Mouse (Mus musculus) kidney, embryonic 15.5 days (tissue): ENCODE data around the gene Doc2g. TPM values are rescaled to one million over a fixed set of nuclear protein-coding genes. Genes with fewer than 3 reads are reported as not detected.

Experiments
- ATAC-seq: fragments of 200-750 bp; cut with Nextera tagmentation; replicated peaks from 2 replicates; pipeline ENCODE4 v1.8.0; 2017; ENCODE audit warnings: moderate TSS enrichment; ENCODE audit not compliant: low FRiP score
- H3K27ac ChIP-seq: fragments of 300-500 bp; sonication (generic); 2 replicates; pipeline ENCODE4 v1.5.1; 2015; ENCODE audit warnings: mild to moderate bottlenecking, inconsistent platforms
- H3K27me3 ChIP-seq: fragments of 300-500 bp; sonication (generic); 2 replicates; pipeline ENCODE4 v1.6.1; 2015; ENCODE audit warnings: inconsistent platforms
- H3K36me3 ChIP-seq: fragments of 300-500 bp; sonication (generic); 2 replicates; pipeline ENCODE4 v1.6.1; 2015; ENCODE audit warnings: inconsistent platforms
- H3K4me1 ChIP-seq: fragments of 300-500 bp; sonication (generic); 2 replicates; pipeline ENCODE4 v1.6.1; 2015; ENCODE audit warnings: inconsistent platforms
- H3K4me2 ChIP-seq: fragments of 300-500 bp; sonication (generic); 2 replicates; pipeline ENCODE4 v1.6.1; 2015; ENCODE audit warnings: moderate library complexity, mild to moderate bottlenecking, inconsistent platforms
- H3K4me3 ChIP-seq: fragments of 300-500 bp; sonication (generic); replicated peaks from 2 replicates; pipeline ENCODE4 v1.5.1; 2015; ENCODE audit warnings: mild to moderate bottlenecking, inconsistent platforms
- H3K9ac ChIP-seq: fragments of 300-500 bp; sonication (generic); 2 replicates; pipeline ENCODE4 v1.6.1; 2015; ENCODE audit warnings: mild to moderate bottlenecking, inconsistent platforms
- H3K9me3 ChIP-seq: fragments of 300-500 bp; sonication (generic); replicated peaks from 2 replicates; pipeline ENCODE4 v1.6.1; 2016; ENCODE audit warnings: inconsistent platforms
- WGBS: fragments of 180-500 bp; shearing (Covaris S2); methylation state at CpG from one replicate; pipeline ENCODE4 v1.1.7; 2015; ENCODE audit warnings: mixed read lengths; 5-methylcytosine and 5-hydroxymethylcytosine counted together
- polyA plus RNA-seq: library from polyadenylated mRNA; unstranded; fragments of >200 nt; fragmentation: Nextera tagmentation; extraction: Ambion mirVana; gene quantifications from 2 replicates; pipeline ENCODE4 v1.2.1, GENCODE M21; 2015

The Doc2g gene
- polyA plus RNA-seq, 1 experiment from 2014 or later = 5.1 TPM

DNA sequence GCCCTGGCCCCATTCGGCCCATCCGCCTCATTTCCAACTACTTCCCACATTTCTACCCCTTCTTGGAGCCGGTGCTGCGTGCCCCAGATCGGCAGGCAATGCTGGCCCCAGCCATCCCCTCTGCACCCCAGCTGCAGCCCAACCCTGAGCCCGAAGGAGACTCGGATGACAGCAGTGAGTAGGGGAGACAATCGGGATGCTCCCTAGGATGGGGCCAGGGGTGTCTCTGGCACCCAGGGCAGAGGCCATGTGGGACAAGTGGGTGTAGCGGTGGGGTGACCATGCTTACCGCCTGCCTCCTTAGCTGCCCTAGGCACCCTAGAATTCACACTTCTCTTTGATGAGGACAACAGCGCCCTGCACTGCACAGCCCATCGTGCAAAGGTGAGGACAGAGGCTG lies 528 bp downstream of the Doc2g start:
- Histone ChIP-seq H3K4me1 (peaks cover 27% of the 10 kb centered on the region), H3K27ac (no peak overlapping the region), H3K4me3 (no peak overlapping the region), H3K9me3 (no peaks in the 10 kb centered on the region), H3K4me2 (no peak overlapping the region), H3K27me3 (no peaks in the 10 kb centered on the region), H3K36me3 (peaks cover 40% of the 10 kb centered on the region), H3K9ac (no peak overlapping the region)
- 77% methylated on average over 12 of the region's 12 CpGs for WGBS
- ATAC-seq = no peak

DNA sequence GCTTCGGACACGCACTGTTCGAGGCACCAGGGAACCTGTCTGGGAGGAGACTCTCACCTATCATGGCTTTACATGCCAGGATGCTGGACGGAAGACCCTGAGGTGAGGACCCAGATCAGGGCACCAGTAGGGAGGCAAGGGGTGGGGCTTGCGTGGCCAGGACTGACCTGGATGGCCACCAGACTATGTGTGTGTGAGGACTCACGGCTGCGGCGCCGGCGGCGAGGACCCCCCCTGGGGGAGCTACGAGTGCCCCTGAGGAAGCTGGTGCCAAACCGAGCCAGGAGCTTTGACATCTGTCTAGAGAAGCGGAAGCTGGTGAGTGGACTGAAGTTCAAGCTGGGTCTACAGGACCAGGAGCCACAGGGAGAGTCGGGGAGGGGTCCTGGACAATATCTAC lies 1.2 kb downstream of the Doc2g start:
- peaks cover 21% of the 10 kb centered on the region for H3K4me1 ChIP-seq
- H3K36me3 ChIP-seq = peaks cover 47% of the 10 kb centered on the region
- ATAC-seq = no peak
- H3K27me3 ChIP-seq = no peaks in the 10 kb centered on the region
- no peak overlapping the region for H3K4me3 ChIP-seq
- H3K27ac ChIP-seq = no peak overlapping the region
- H3K4me2 ChIP-seq = no peak overlapping the region
- WGBS = 85% methylated on average over 15 of the region's 15 CpGs
- no peaks in the 10 kb centered on the region for H3K9me3 ChIP-seq
- no peak overlapping the region for H3K9ac ChIP-seq

DNA sequence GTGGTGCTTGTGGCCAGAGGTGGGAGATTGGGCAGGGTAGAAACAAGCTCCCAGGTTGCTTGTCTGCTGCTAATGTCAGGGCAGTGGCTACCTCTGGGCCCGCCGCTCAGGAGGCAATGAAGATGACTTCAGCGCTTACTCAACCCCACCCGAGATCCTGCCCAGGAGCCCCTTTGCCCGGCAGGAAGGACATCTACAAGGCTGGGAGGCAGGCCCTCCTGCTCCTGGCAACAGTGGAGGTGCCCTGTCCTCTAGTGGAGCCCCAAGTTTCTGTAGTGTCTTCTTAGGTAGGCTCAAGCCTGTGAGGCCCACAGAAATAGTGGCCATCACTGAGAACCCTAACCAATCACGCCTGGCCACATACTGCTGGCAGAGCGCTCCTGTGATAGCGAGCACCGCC lies 2.0 kb downstream of the Doc2g start:
- Histone ChIP-seq H3K9ac (no peak overlapping the region), H3K4me2 (no peak overlapping the region), H3K36me3 (peaks cover 54% of the 10 kb centered on the region), H3K4me1 (peaks cover 15% of the 10 kb centered on the region), H3K9me3 (no peaks in the 10 kb centered on the region), H3K4me3 (no peak overlapping the region), H3K27ac (no peak overlapping the region), H3K27me3 (no peaks in the 10 kb centered on the region)
- ATAC-seq = no peak
- 89% methylated on average over 9 of the region's 9 CpGs for WGBS

DNA sequence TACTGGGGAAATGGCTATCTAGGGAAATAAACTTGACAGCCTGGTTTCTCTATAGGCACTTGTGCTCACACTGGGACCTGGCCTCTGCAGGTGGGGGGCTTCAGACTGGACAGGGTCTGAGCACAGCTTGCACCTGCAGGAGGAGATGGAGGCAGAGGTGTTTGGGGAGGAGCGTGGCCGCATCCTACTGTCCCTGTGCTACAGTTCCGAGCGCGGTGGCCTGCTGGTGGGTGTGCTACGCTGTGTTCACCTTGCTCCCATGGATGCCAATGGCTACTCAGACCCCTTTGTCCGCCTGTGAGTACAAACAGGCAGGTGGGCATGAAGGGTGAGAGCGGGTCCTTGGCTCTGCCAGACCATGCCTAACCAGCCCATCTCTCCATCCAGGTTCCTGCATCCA lies 2.9 kb downstream of the Doc2g start:
- Histone ChIP-seq H3K4me1 (peaks cover 14% of the 10 kb centered on the region), H3K36me3 (peaks cover 61% of the 10 kb centered on the region), H3K9me3 (no peaks in the 10 kb centered on the region), H3K9ac (no peak overlapping the region), H3K4me3 (no peak overlapping the region), H3K27me3 (no peaks in the 10 kb centered on the region), H3K27ac (no peak overlapping the region), H3K4me2 (no peak overlapping the region)
- WGBS = 96% methylated on average over 8 of the region's 8 CpGs
- no peak for ATAC-seq

DNA sequence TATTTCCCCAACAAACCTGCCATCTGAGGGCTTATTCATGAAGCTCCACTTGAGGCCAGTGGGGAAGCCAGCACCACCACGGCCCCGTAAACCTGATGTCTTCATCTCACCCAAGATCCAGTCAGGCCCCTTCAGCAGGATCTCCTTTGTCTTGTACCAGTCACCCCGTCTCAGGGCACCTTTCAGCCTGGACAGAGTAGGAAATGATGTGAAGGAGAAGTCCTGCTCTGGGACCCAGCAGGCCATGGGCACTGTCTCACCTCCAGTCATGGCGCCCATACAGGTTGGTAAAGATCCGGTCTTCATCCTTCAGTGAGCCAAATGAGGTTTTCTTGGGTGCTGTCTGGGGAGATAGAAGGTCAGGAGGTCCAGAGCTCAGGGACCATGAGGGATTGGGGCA lies 8.0 kb downstream of the Doc2g start:
- 90% methylated on average over 5 of the region's 5 CpGs for WGBS
- peaks cover 48% of the 10 kb centered on the region for H3K36me3 ChIP-seq

DNA sequence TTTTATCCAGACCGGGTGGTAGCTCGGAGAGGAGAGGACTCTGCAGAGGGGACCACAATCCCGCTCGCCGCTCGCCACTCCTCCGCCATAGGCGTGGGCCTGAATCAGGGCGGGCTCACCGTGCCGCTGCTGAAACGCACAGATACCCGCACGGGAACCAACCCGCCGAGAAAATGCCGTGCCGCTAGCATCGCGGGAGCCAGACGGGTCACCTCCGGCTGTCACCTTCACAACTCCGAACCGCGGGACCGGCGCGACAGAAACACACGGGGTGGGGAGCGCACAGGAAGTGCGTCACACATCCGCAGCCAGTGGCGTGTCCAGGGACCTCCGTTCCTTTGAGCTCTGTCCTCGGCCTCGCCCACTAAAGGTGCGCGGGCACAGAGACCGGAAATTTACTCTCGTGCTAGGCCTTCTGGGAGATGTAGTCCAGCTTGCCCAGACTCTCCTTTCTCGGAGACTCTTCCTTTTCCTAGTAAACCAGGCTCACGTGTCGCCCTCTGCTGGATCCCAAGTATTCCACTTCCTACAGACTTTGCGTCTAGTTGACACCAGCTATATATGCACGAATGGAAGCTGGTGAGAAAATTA lies 9.4 kb downstream of the Doc2g start, which contains the start of gene Ndufv1:
Ndufv1 (minus strand) TSS at position 375 of the 591 bp plus-strand sequence.
- Histone ChIP-seq H3K27ac (peak within 1 kb of the TSS; percentile 77), H3K36me3 (peaks cover 34% of the 10 kb centered on the region), H3K27me3 (no peaks in the 10 kb centered on the region), H3K4me3 (peak within 1 kb of the TSS; percentile 86), H3K9me3 (no peaks in the 10 kb centered on the region), H3K4me1 (peaks cover 20% of the 10 kb centered on the region), H3K4me2 (peak within 1 kb of the TSS; percentile 61), H3K9ac (peak within 1 kb of the TSS; percentile 77)
- ATAC-seq = peak; percentile 99
- under 1% methylated on average over 45 of the region's 45 CpGs for WGBS

More for the DNA sequence above, 8.0 kb downstream of the Doc2g start:
- no peak overlapping the region for H3K4me3 ChIP-seq
- no peaks in the 10 kb centered on the region for H3K9me3 ChIP-seq
- H3K4me1 ChIP-seq = peaks cover 20% of the 10 kb centered on the region
- no peak overlapping the region for H3K9ac ChIP-seq
- H3K27ac ChIP-seq = no peak overlapping the region
- no peak overlapping the region; the same call in 1 of the 2 replicates for H3K4me2 ChIP-seq
- no peak for ATAC-seq
- H3K27me3 ChIP-seq = no peaks in the 10 kb centered on the region

DNA sequence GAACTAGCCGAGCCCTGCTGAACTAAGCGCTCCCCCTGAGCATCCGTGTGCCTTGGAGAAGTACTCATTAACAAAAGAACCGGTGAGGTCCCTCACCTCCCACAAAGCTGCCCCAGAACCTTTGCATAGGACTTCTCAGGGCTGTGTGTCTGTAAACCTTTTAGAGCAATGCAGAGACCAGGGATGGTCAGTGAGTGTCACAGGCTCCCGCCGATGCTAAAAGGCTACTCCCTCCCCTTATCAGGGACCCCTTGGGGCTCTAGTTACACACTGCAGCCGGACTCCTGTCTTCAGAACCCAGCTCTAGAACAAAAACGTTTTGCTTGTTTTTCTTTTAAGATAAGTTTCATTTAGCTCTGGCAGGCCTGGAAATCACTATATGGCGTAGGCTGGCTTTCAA lies 10.0 kb downstream of the Doc2g start:
- peak overlapping the region; percentile 86 for H3K4me3 ChIP-seq
- no peaks in the 10 kb centered on the region for H3K9me3 ChIP-seq
- H3K4me1 ChIP-seq = peaks cover 20% of the 10 kb centered on the region
- ATAC-seq = no peak; the same call in 1 of the 2 replicates
- peak overlapping the region; percentile 61 for H3K4me2 ChIP-seq
- no peak overlapping the region; the same call in 1 of the 2 replicates for H3K27ac ChIP-seq
- peaks cover 28% of the 10 kb centered on the region for H3K36me3 ChIP-seq
- H3K27me3 ChIP-seq = no peaks in the 10 kb centered on the region
- H3K9ac ChIP-seq = peak overlapping the region; percentile 45
- whole genome bisulfite sequencing = 13% methylated on average over 9 of the region's 9 CpGs

DNA sequence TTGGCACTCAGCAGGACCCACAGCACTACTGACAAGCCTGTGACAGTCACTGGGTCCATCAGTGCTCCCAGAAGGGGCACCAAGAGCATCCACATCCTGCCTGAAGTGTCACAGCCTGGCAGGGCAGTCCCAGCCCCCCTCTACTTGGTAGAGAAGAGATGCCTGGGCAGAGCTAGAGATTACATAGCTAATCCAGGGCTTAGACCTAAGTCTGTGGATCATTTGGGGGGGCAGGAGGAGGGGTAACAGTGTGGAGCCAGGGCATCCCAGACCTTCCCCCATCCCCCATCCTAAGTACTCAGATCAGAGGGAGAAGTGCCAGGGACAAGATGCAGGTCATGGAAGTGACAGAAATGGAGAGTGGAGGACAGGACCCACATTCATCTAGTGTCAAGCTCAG lies 11.7 kb downstream of the Doc2g start:
- Histone ChIP-seq H3K4me1 (peaks cover 32% of the 10 kb centered on the region), H3K4me3 (no peak overlapping the region), H3K9me3 (no peaks in the 10 kb centered on the region), H3K9ac (no peak overlapping the region), H3K36me3 (peaks cover 11% of the 10 kb centered on the region), H3K4me2 (no peak overlapping the region), H3K27ac (no peak overlapping the region), H3K27me3 (no peaks in the 10 kb centered on the region)
- no peak for ATAC-seq

DNA sequence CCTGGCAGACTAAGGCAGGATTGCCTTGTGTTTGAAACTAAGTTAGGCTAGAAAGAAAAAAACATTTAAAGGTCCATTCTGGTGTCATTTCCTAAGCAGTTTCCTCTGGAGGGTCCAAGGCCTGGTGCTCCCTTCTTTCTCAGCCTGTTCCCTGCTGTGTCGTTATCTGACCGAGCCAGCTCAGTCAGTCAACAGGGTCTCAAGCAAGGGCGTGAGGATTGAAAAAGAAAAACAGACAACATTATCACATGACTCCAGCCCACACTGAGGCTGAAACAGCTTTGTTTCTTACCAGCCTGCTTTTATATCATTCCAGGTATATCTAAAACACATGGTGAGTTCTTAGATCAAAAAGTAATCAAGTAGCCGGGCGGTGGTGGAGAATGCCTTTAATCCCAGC lies 12.5 kb downstream of the Doc2g start:
- Histone ChIP-seq H3K9ac (no peak overlapping the region), H3K4me1 (peaks cover 32% of the 10 kb centered on the region), H3K4me2 (no peak overlapping the region), H3K27ac (no peak overlapping the region), H3K36me3 (peaks cover 3% of the 10 kb centered on the region; the same call in 1 of the 2 replicates), H3K27me3 (no peaks in the 10 kb centered on the region), H3K4me3 (no peak overlapping the region), H3K9me3 (no peaks in the 10 kb centered on the region)
- 71% methylated on average over 5 of the region's 5 CpGs for WGBS
- ATAC-seq = no peak

DNA sequence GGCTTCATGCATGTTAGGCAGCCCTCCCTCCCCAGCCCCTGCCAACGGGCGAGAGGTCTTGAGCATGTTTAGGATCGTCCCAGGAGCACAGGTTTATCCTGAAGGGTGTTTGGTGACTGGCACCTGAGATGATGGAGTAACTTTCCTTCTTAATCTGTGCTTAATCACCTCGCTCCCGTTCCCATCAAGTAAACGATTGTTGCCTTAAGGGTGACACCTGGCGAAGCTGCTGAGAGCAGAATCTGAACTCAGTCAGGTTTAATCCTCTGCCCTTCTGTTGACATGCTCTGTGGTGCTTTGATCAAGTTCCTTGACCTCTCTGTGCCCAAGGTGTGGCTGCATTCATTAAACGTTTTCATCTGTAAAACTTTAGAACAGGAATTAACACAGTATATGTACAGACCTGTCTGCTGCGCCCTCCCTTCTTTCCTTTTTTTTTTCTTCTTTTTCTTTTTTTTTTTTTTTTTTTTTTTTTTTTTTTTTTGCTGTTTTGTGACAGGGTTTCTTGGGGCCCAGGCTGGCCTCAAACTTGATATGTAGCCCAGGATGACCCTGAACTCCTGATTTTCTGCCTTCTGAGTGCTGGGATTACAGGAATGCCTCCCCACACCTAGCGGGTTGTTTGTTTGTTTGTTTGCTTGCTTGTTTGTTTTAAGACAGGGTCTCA lies 14.9 kb downstream of the Doc2g start:
- no peaks in the 10 kb centered on the region for H3K9me3 ChIP-seq
- H3K27ac ChIP-seq = no peak overlapping the region
- ATAC-seq = no peak
- H3K4me2 ChIP-seq = no peak overlapping the region
- H3K27me3 ChIP-seq = no peaks in the 10 kb centered on the region
- no peak overlapping the region for H3K9ac ChIP-seq
- H3K36me3 ChIP-seq = no peaks in the 10 kb centered on the region
- 68% methylated on average over 10 of the region's 10 CpGs for WGBS
- peaks cover 18% of the 10 kb centered on the region for H3K4me1 ChIP-seq
- no peak overlapping the region for H3K4me3 ChIP-seq

DNA sequence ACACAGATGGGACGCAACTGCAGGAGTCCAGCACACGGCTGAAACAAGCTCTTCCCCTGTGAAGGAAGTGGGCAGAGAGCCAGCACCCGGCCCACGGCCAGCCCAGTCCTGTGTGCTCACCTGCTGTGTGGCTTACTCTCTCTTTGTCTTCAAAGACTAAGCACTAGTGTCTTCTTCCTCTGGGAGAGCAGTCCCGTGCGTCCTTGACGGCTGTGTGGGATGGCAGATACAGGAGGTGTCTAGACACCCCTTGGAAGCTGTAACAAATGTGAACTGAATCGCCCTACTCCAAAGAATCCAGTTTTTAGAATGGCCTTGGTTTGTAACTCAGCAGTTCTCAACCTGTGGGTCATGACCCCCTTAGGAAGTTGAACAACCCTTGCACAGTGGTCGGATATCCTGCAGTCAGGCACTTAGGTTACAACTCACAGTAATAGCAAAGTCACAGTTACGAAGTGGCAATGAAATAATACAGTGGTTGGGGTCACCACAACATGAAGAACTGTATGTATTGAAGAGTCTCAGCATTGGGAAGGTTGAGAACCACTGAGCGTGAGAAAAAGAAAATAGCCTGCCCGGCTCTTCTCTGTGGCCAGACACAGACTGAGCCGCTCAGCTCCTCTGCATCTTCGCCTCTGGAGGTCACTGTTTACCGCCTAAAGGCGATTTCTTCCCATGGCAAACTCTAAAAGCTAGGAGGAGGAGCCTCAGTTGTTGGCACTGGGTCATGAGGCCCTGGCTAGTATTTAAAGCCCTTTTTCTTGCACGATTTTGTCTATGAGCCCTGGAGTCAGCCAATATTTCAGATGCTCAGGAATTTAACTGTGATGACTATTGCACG lies 15.8 kb downstream of the Doc2g start:
- H3K36me3 ChIP-seq = no peaks in the 10 kb centered on the region
- H3K4me1 ChIP-seq = peaks cover 13% of the 10 kb centered on the region
- no peaks in the 10 kb centered on the region for H3K27me3 ChIP-seq
- no peaks in the 10 kb centered on the region for H3K9me3 ChIP-seq
- no peak overlapping the region for H3K4me3 ChIP-seq
- WGBS = 35% methylated on average over 18 of the region's 18 CpGs
- no peak overlapping the region for H3K9ac ChIP-seq
- peak; percentile 80 for ATAC-seq
- 0 out of 2 replicates have a peak overlapping the region, but pooled peaks have one; percentile 17 for H3K4me2 ChIP-seq
- no peak overlapping the region for H3K27ac ChIP-seq

DNA sequence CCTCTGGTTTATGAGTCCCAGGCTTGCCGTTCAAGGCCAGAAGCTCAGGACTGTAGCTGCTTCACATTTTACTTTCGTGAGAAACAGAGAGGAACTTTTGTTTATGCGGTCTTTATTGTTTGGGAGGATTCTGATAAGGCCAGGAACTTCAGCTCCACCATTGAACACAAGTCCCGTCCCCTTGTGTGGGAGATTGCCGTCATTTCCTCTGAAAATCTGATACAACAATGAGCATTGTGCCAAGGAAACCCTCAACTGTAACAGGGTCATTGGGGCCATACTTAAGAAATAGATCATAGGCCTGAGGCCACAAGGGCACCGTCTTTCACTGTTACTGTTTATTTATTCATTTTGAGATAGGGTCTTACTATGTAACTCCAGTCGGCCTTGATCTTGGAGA lies 20.1 kb downstream of the Doc2g start:
- no peaks in the 10 kb centered on the region for H3K36me3 ChIP-seq
- no peak overlapping the region for H3K4me2 ChIP-seq
- H3K27me3 ChIP-seq = no peaks in the 10 kb centered on the region
- no peak overlapping the region for H3K9ac ChIP-seq
- ATAC-seq = no peak
- H3K27ac ChIP-seq = no peak overlapping the region
- H3K9me3 ChIP-seq = 0 out of 2 replicates have a peak, but pooled peaks cover 3% of the 10 kb centered on the region
- peaks cover 13% of the 10 kb centered on the region for H3K4me1 ChIP-seq
- no peak overlapping the region for H3K4me3 ChIP-seq
- 71% methylated on average over 7 of the region's 7 CpGs for WGBS
